Mouse (Mus musculus) liver, adult (tissue): Measurements from ENCODE around the gene Bdkrb1.

Source experiments
- GATA4 ChIP-seq: IDR thresholded peaks from 2 replicates; pipeline ENCODE4 v1.6.1; 2014; ENCODE audit warnings: mild to moderate bottlenecking, low read length; ENCODE audit not compliant: insufficient replicate concordance

Bdkrb1 gene

GRCm38 (mm10) chr12:105602581-105603210, at the start of gene Bdkrb1:
Gene Bdkrb1, plus strand, starts transcription at chr12:105603085.
- TF ChIP-seq GATA4 = no peak

- TF ChIP-seq GATA4 = no peak
Observed at GRCm38 (mm10) chr12:105554151-105554772, 48.6 kb upstream of the Bdkrb1 start.

GRCm38 (mm10) chr12:105555172-105555571, 47.7 kb upstream of the Bdkrb1 start:
- TF ChIP-seq GATA4 = no peak

GRCm38 (mm10) chr12:105557250-105557925, 45.5 kb upstream of the Bdkrb1 start:
- no peak for TF ChIP-seq GATA4

- TF ChIP-seq GATA4 = no peak
Observed at GRCm38 (mm10) chr12:105561007-105561534, 41.8 kb upstream of the Bdkrb1 start.

GRCm38 (mm10) chr12:105562056-105562820, 40.6 kb upstream of the Bdkrb1 start:
- TF ChIP-seq GATA4 = no peak

- no peak for TF ChIP-seq GATA4
Observed at GRCm38 (mm10) chr12:105562936-105563680, 39.8 kb upstream of the Bdkrb1 start, which contains the start of gene Bdkrb2. Gene Bdkrb2, plus strand, starts transcription at chr12:105563226.

- TF ChIP-seq GATA4 = no peak
Observed at GRCm38 (mm10) chr12:105563726-105564275, 39.1 kb upstream of the Bdkrb1 start.

GRCm38 (mm10) chr12:105565221-105565620, 37.7 kb upstream of the Bdkrb1 start:
- TF ChIP-seq GATA4 = no peak

- no peak for TF ChIP-seq GATA4
Observed at GRCm38 (mm10) chr12:105571867-105572266, 31.0 kb upstream of the Bdkrb1 start.

- TF ChIP-seq GATA4 = no peak
Observed at GRCm38 (mm10) chr12:105572622-105573021, 30.3 kb upstream of the Bdkrb1 start.

GRCm38 (mm10) chr12:105574356-105574755, 28.5 kb upstream of the Bdkrb1 start:
- TF ChIP-seq GATA4 = no peak

GRCm38 (mm10) chr12:105580490-105580889, 22.4 kb upstream of the Bdkrb1 start:
- no peak for TF ChIP-seq GATA4

GRCm38 (mm10) chr12:105582486-105582885, 20.4 kb upstream of the Bdkrb1 start:
- no peak for TF ChIP-seq GATA4
